Mouse (Mus musculus) naive thymus-derived CD4-positive, alpha-beta T cell, adult 2 months (primary cell): ENCODE measurements around the gene Tcte2.

Source experiments
- DNase-seq: peaks from one replicate; pipeline ENCODE4 v3.0.0-alpha.2; 2011; ENCODE audit warnings: low read depth

The Tcte2 gene

GRCm38 (mm10) chr17:13717428-13717827 lies 44.2 kb downstream of the Tcte2 start:
- no peak for DNase-seq

- DNase-seq = no peak
Observed at GRCm38 (mm10) chr17:13716336-13716735, 45.3 kb downstream of the Tcte2 start.

- DNase-seq = no peak
Observed at GRCm38 (mm10) chr17:13715511-13715910, 46.1 kb downstream of the Tcte2 start.

- DNase-seq = no peak
Observed at GRCm38 (mm10) chr17:13714654-13715053, 47.0 kb downstream of the Tcte2 start.

GRCm38 (mm10) chr17:13714128-13714527 lies 47.5 kb downstream of the Tcte2 start:
- DNase-seq = no peak

- DNase-seq = no peak
Observed at GRCm38 (mm10) chr17:13712518-13712917, 49.1 kb downstream of the Tcte2 start.

GRCm38 (mm10) chr17:13712116-13712515 lies 49.5 kb downstream of the Tcte2 start:
- no peak for DNase-seq

- DNase-seq = no peak
Observed at GRCm38 (mm10) chr17:13711173-13711572, 50.5 kb downstream of the Tcte2 start.

GRCm38 (mm10) chr17:13705481-13705921 lies 56.1 kb downstream of the Tcte2 start:
- no peak for DNase-seq

- DNase-seq = no peak
Observed at GRCm38 (mm10) chr17:13703611-13704320, 57.9 kb downstream of the Tcte2 start.

GRCm38 (mm10) chr17:13700131-13701016 lies 61.3 kb downstream of the Tcte2 start:
- no peak for DNase-seq

GRCm38 (mm10) chr17:13699716-13700115 lies 61.9 kb downstream of the Tcte2 start:
- DNase-seq = no peak

GRCm38 (mm10) chr17:13698194-13698593 lies 63.4 kb downstream of the Tcte2 start:
- DNase-seq = no peak

GRCm38 (mm10) chr17:13697646-13698045 lies 64.0 kb downstream of the Tcte2 start:
- DNase-seq = no peak

GRCm38 (mm10) chr17:13695881-13696280 lies 65.7 kb downstream of the Tcte2 start:
- no peak for DNase-seq

GRCm38 (mm10) chr17:13695211-13695610 lies 66.4 kb downstream of the Tcte2 start:
- no peak for DNase-seq

- no peak for DNase-seq
Observed at GRCm38 (mm10) chr17:13694181-13694580, 67.4 kb downstream of the Tcte2 start.

- DNase-seq = no peak
Observed at GRCm38 (mm10) chr17:13687656-13688055, 74.0 kb downstream of the Tcte2 start.

- DNase-seq = no peak
Observed at GRCm38 (mm10) chr17:13687086-13687485, 74.5 kb downstream of the Tcte2 start.

GRCm38 (mm10) chr17:13685621-13686020 lies 76.0 kb downstream of the Tcte2 start:
- DNase-seq = no peak

- DNase-seq = no peak
Observed at GRCm38 (mm10) chr17:13684256-13684655, 77.4 kb downstream of the Tcte2 start.

- peak; percentile 78 for DNase-seq
Observed at GRCm38 (mm10) chr17:13683411-13684174, 78.0 kb downstream of the Tcte2 start.
